Mouse (Mus musculus) midbrain, postnatal 0 days (tissue): ENCODE data around the gene Rbm12b1. TPM values are rescaled to one million over a fixed set of nuclear protein-coding genes. Genes with fewer than 3 reads are reported as not detected.

Source experiments
- ATAC-seq: fragments of 200-750 bp; cut with Nextera tagmentation; 2 replicates; pipeline ENCODE4 v1.8.0; 2017; ENCODE audit warnings: moderate number of reproducible peaks, mild to moderate bottlenecking, moderate TSS enrichment, moderate library complexity; ENCODE audit not compliant: low FRiP score
- DNase-seq: peaks from one replicate; pipeline ENCODE4 v3.0.0-alpha.2; 2015; ENCODE audit warnings: low spot score
- H3K27ac ChIP-seq: fragments of 300-500 bp; sonication (generic); 2 replicates; pipeline ENCODE4 v1.5.1; 2014; ENCODE audit warnings: low read depth, mild to moderate bottlenecking, low read length, mixed read lengths
- H3K27me3 ChIP-seq: fragments of 300-500 bp; sonication (generic); 2 replicates; pipeline ENCODE4 v1.6.1; 2014; ENCODE audit warnings: low read length, control low read depth, mixed read lengths; ENCODE audit not compliant: insufficient read depth
- H3K36me3 ChIP-seq: fragments of 300-500 bp; sonication (generic); 2 replicates; pipeline ENCODE4 v1.6.1; 2014; ENCODE audit warnings: low read length, control low read depth, mixed read lengths; ENCODE audit not compliant: insufficient read depth
- H3K4me1 ChIP-seq: fragments of 300-500 bp; sonication (generic); 2 replicates; pipeline ENCODE4 v1.6.1; 2014; ENCODE audit warnings: mild to moderate bottlenecking, control low read depth, antibody characterized with exemption, low read length, mixed read lengths; ENCODE audit not compliant: insufficient read depth
- H3K4me2 ChIP-seq: fragments of 300-500 bp; sonication (generic); 2 replicates; pipeline ENCODE4 v1.6.1; 2014; ENCODE audit warnings: low read depth, mild to moderate bottlenecking, low read length, mixed read lengths; ENCODE audit not compliant: poor library complexity, severe bottlenecking
- H3K4me3 ChIP-seq: fragments of 300-500 bp; sonication (generic); 2 replicates; pipeline ENCODE4 v1.5.1; 2014; ENCODE audit warnings: low read depth, mild to moderate bottlenecking, low read length, moderate library complexity
- H3K9ac ChIP-seq: fragments of 300-500 bp; sonication (generic); replicated peaks from 2 replicates; pipeline ENCODE4 v1.6.1; 2014; ENCODE audit warnings: mild to moderate bottlenecking, low read length, moderate library complexity, mixed read lengths; ENCODE audit not compliant: poor library complexity, severe bottlenecking
- H3K9me3 ChIP-seq: fragments of 300-500 bp; sonication (generic); 2 replicates; pipeline ENCODE4 v1.6.1; 2016; ENCODE audit warnings: low read length, control low read depth
- CTCF ChIP-seq: IDR thresholded peaks from 2 replicates; pipeline ENCODE4 v1.5.1; 2016; ENCODE audit warnings: antibody characterized with exemption, mild to moderate bottlenecking
- WGBS: fragments of 180-500 bp; shearing (Covaris S2); extraction: QIAGEN DNeasy Blood & Tissue Kit; methylation state at CpG from one replicate; pipeline ENCODE4 v1.1.7; 2014; 5-methylcytosine and 5-hydroxymethylcytosine counted together
- polyA plus RNA-seq: library from polyadenylated mRNA; unstranded; fragments of >200 nt; fragmentation: Nextera tagmentation; extraction: Ambion mirVana; gene quantifications from 2 replicates; pipeline ENCODE4 v1.2.1, GENCODE M21; 2015
- total RNA-seq: library from RNA; depleted of rRNA; stranded (reverse); fragments of >200 nt; gene quantifications from 2 replicates; pipeline ENCODE4 v1.2.3, GENCODE M21; 2014; rRNA removed

Gene Rbm12b1
- total and polyA plus RNA-seq, 2 experiments from 2014 or later: 3.4 to 9.9 TPM

DNA sequence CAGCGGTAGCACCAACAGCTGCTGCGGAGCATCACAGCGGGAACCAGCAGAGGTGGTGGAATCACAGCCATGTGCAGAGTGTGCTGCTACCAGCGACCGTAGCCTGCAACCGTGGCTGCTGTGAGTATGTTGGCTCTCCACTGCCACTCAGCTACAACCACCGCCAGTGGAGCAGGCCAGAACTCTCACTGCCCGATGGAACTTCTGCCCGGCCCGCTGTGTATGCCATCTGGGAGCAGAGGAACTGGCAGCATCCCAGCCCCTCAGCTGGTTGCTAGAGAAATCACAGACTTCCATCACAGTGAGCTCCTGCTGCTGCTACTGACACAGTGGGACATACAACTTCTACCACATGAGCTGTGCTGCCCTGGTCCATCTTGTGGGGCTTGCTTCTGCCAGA is 38.9 kb downstream of the Rbm12b1 start:
- Histone ChIP-seq H3K9me3 (no peaks in the 10 kb centered on the region), H3K4me3 (no peak overlapping the region), H3K9ac (no peak overlapping the region), H3K4me1 (no peaks in the 10 kb centered on the region), H3K27ac (no peak overlapping the region), H3K4me2 (no peak overlapping the region), H3K36me3 (no peaks in the 10 kb centered on the region), H3K27me3 (no peaks in the 10 kb centered on the region)
- TF ChIP-seq CTCF: no peak
- ATAC-seq: no peak; the same call in 1 of the 2 replicates
- DNase-seq: peak; percentile 32
- 95% methylated on average over 10 of the region's 10 CpGs for WGBS

Other genes with a start within 250 kb of the Rbm12b1 start
- not detected in 2 replicates for gene Gm10604, start 159.0 kb upstream of the Rbm12b1 start, total RNA-seq
- 0.11 and 0.30 TPM in 2 replicates for gene Gm10604, start 159.0 kb upstream of the Rbm12b1 start, polyA plus RNA-seq
- gene Rbm12b2, start 50.8 kb upstream of the Rbm12b1 start, total RNA-seq: 16.1 and 19.2 TPM in 2 replicates
- 7.6 and 10.3 TPM in 2 replicates for gene Rbm12b2, start 50.8 kb upstream of the Rbm12b1 start, polyA plus RNA-seq
- gene Fam92a, start 31.8 kb downstream of the Rbm12b1 start, total RNA-seq: 76.0 and 79.8 TPM in 2 replicates
- 125 and 143 TPM in 2 replicates for gene Fam92a, start 31.8 kb downstream of the Rbm12b1 start, polyA plus RNA-seq